Mouse (Mus musculus): ENCODE results near the gene Krtap10-4.
"Not testable (repeated sequence)": the region's sequence is repeated elsewhere in the genome, so short reads cannot be mapped to it uniquely, and the experiment has no call there.

Krtap10-4 gene

DNA sequence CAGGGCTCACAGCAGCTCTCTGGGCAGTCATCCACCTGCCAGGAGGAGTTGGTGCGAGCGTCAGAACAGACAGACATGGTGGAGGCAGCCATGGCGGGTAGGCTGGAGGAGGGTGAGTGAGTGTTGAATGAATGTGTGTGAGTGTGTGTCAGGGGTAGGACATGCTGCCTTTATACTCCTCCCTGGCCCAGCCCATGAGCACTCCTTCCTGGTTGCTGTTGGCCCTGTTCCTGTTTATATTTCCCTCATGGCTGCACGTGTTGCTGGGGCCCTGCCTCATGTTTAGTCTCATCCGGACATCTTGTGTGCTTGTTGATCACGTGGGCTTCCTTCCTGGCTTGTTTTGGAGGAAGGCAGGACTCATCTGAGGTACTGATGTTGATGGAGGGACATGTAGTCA lies at the start of gene Krtap10-4:
Gene Krtap10-4, minus strand, starts transcription at position 145 of the 400 bp plus-strand sequence.
- DNase-seq (ENCODE audit: low spot score in 2 of 2), result no peak

DNA sequence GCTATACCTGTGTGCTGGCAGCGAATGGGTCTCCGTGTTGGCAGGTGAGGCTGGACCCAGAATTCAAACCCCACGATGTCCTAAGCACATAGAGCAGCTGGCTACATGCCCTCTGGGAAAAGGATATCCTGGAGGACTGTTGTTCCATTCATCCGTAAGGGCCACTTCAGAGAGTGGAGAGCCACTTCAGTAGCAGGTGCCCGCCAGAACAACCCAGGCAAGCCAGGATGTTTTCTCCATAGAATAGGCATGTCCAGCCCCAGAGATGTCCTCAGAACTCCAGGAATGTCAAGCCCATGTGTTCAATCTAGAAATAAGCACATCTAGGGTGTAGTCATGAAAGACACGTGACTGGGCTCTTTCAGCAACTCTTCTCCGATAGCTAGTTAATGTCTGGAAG lies 42.8 kb upstream of the Krtap10-4 start:
- DNase-seq (ENCODE audit: low spot score in 2 of 2), result no peak

DNA sequence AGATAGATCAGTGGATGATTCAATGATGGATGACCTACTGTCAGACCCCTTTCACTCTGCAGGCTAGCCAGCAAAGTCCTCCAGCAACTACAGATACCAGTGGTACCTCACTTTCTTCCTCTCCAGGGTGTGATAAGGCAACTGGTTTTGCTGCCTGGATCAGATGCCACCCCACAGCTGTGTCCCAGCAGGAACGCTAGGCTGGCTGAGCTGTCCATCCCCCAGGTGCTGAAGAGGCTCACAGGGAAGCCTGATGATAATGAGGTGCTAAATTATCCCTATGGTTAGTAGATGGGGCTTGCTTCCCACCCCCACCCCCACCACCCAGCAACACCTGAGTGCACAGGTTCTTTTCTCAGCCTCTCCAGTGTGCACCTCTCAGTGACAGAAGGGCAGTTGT lies 40.7 kb upstream of the Krtap10-4 start:
- DNase-seq (ENCODE audit: low spot score in 2 of 2), result no peak

DNA sequence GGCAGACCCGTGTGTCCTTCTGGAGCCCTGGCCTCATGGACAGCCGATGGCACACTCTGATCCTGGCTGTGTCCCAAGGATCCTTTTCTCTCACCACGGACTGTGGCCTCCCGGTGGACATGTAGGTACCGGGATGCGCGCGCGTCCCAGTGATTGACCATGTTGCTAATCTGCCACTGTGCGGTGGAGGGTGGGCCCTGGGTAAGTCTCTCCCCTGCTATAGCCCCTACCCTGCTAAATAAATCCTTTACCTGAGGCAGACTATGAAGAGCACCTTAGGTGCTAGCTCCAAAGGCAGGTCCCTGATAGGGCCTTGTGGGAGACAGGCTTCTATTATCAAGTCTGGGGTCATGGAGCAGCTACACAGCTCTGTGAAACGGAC lies 37.9 kb upstream of the Krtap10-4 start:
- DNase-seq (ENCODE audit: low spot score in 2 of 2), result no peak

DNA sequence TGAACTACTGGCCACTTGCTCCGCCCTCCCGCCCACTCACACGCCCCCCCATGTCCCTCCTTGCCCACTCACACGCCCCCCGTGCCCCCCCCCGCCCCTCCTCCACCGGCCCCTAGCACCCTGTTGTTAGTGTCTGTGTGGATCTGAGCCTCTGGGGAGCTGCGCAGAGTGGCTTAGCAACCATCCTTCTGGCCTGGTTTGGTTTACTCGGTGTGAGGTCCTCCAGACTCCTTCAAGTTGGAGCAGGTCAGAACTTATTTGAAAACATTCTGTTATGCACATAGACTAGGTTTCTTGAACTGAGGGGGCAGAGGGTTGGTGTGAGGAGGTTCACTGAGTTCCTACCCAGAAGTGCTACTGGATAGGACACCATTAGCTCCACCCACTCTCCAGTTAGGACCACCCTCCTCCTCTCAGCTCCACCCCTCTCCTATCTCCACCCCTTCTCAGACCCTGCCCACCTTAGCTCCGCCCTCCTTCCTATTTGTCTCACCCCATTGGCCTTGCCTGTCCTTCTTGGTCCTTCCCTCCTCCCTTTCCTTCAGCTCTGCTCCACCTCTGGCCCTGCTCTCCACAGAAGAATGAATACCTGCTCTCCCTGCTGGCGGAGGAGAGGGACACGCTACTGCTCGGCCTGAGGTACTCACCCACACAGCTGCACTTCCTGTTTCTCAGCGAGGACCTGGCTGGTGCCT lies 37.3 kb upstream of the Krtap10-4 start:
- no peak for DNase-seq (ENCODE audit: low spot score in 2 of 2)

DNA sequence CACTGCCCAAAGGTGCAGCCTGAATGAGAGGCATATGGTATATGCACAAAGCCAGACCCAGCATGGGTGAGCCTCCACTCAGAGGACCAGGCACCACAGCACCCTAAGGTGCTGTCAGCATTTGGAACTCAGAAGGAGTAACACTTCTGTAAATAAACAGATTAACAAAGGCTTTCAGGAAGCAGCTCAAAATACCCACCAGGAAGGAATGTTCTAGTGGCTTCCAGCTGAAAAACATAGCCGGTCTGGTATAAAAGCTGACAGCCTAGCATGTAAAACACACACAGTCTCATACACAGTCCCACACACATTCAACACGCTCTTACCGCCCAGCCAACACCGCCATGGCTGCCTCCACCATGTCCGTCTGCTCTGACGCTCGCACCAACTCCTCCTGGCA lies 34.8 kb upstream of the Krtap10-4 start, which contains the start of gene Gm3285:
Gene Gm3285, plus strand, starts transcription at position 301 of the 400 bp plus-strand sequence.
- no peak for DNase-seq (ENCODE audit: low spot score in 2 of 2)

DNA sequence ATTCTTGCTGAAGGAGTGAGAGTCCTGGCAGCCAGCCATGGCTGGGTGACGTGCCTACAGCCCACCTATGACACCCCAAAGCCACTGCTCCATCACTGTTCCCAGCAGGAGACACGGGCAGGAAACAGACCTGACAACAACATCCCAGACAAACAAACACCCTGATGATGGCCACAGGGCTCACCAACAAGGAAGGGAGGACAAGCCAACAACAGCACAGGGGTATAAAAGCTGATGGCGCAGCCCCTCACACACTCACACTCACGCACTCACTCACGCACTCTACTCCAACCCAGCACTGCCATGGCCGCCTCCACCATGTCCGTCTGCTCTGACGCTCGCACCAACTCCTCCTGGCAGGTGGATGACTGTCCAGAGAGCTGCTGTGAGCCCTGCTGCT lies 25.7 kb upstream of the Krtap10-4 start, which contains the start of gene Gm10318:
Gene Gm10318, plus strand, starts transcription at position 301 of the 400 bp plus-strand sequence.
- DNase-seq (ENCODE audit: low spot score in 2 of 2), result no peak

DNA sequence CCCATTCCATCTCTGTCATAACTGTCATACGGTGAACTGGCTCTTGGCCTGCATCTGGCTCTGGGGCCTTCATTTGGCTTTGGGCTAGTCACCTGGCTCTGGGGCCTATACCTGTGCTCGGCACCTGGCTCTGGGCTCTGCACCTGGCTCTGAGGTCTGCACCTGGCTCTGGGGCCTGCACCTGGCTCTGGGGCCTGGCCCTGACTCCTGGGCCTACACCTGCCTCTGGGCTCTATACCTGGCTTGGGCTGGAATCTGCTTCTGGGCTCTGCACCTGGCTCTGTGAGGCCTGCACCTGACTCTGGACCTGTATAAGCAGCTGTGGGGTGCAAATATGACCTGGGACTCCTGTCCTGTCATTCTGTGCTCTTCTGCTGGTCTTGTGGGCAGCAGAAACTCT lies 20.6 kb upstream of the Krtap10-4 start:
- no peak for DNase-seq (ENCODE audit: low spot score in 2 of 2)

DNA sequence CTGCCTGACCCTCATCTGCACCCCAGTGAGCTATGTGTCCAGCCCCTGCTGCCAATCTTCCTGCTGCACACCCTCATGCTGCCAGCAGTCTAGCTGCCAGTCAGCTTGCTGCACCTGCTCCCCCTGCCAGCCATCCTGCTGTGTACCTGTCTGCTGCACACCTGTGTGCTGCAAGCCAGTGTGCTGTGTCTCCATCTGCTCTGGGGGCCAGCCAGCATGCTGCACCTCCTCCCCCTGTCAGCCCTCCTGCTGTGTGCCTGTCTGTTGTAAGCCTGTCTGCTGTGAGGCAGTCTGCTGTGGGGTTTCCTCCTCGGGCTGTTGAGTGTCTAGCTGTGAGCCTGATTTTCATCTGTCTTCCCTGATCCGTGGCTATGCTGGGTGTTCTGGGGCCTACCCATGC lies 20.1 kb upstream of the Krtap10-4 start:
- DNase-seq (ENCODE audit: low spot score in 2 of 2), result no peak

DNA sequence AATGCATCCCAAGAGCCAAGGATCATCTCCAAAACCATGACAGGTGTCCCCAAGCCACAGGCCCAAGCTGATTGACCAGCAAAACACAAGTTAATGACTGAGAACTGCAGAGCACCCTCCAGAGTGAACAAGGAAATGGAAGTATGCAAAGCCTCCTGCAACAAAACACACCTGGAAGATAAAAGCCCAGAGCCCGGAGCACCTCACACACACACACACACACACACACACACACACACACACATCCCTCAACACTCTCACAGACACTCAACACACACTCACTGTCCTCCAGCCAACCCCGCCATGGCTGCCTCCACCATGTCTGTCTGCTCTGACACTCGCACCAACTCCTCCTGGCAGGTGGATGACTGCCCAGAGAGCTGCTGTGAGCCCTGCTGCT lies 19.6 kb upstream of the Krtap10-4 start, which contains the start of gene Gm36176:
Gene Gm36176, plus strand, starts transcription at position 301 of the 400 bp plus-strand sequence.
- no peak for DNase-seq (ENCODE audit: low spot score in 2 of 2)

DNA sequence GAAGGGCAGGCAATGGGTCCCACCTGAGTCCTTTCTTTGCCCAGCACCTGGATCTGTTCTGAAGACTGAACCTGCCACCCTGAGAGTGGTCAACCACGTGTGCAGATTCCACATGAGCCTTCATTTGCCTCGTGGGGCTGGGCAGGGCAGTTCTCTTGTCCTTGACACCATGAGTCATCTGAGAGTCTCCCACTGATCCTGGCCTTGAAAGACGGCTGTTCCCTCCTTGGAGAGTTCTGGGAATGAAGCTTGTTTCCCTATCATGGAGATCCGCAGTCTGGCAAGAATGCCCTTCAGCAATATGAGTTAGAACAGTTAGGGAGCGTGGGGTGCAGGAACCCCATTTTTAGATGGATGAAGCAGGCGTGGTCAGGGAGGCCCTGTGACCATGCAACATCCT lies 12.1 kb upstream of the Krtap10-4 start:
- DNase-seq (ENCODE audit: low spot score in 2 of 2), result no peak

DNA sequence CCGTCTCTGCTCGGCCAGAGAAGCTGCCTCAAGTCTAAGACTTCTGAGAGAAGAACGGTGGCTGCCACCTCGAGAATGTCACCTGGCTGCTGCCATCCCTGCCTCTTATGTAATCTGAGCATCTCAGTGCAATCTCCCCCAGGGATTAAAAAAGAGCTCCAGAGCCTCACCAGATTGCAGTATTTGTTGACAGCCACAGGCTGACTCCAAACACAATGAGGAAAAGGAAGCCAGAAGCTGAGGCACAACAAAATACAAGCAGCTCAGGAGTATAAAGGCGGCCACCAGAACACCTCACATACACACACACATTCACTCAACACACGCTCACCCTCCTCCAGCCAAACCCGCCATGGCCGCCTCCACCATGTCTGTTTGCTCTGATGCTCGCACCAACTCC lies 8.8 kb upstream of the Krtap10-4 start, which contains the start of gene Krtap10-10:
Gene Krtap10-10, plus strand, starts transcription at position 301 of the 400 bp plus-strand sequence.
- DNase-seq (ENCODE audit: low spot score in 2 of 2), result no peak

DNA sequence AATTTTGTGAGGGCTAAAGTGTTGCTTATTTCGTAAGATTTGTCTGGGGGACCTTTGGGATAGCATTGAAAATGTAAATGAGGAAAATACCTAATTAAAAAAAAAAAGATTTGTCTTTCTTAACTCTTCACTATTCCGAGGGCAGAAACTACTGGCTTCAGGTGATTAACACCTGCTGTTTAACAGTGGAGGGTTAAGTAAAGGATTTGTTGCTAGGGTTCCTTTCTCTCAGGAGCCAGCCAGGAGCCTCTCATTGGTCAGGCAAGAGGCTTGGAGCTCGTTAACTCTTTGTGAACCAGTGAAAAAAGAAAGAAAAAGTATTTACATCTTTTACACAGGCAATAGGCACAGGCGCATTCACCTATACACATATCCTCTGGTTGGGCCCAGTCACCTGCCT lies 7.7 kb downstream of the Krtap10-4 start:
- no peak for DNase-seq (ENCODE audit: low spot score in 2 of 2)

DNA sequence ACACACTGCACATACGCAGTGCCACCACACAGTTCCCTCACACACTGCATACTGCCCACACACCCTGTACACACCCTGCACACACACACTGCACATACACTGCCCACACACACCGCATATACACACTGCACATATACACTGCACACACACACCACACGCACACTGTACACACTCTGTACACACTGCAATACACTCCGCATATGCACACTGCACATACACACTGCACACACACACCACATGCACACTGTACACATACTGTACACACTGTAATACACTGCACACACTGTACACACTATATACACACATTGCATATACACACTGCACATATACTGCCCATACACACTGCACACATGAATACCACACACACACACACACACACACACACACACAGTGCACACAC lies 8.4 kb downstream of the Krtap10-4 start:
- DNase-seq (ENCODE audit: low spot score in 2 of 2), result no peak

DNA sequence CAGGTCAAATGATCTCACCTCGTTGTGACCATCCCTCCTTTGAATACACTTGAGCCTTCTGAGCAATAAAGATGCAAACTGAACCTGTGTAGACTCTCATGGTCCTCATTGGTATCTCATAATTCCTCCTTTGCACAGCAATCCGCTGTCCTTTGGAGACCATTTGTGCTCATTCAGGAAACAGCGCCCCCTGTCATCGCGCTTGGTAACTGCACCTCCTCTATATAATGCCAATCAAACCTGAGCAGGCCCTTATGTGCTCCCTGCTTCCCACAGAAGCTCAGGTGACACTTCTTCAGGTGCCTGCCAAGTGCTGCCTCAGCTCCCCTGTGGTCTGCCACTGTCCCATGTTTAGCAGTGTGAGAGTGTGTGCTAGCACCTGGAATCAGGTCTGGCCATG lies 11.4 kb downstream of the Krtap10-4 start:
- no peak for DNase-seq (ENCODE audit: low spot score in 2 of 2)

DNA sequence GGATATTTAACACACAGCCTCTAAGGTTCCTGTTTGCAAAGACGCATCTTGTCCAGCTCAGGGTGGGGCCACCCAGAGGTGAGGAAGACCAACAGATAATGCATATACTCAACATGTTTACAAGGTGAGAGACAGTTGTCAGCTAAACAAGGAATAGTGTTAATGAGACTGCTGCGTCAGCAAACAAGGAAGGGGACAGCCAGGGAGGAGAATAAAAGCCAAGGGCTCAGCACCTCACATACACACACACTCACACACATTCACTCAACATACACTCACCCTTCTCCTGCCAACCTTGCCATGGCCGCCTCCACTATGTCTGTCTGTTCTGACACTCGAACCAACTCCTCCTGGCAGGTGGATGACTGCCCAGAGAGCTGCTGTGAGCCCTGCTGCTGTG lies 12.5 kb downstream of the Krtap10-4 start, which contains the start of gene Gm2696:
Gene Gm2696, plus strand, starts transcription at position 301 of the 400 bp plus-strand sequence.
- DNase-seq (ENCODE audit: low spot score in 2 of 2), result no peak

DNA sequence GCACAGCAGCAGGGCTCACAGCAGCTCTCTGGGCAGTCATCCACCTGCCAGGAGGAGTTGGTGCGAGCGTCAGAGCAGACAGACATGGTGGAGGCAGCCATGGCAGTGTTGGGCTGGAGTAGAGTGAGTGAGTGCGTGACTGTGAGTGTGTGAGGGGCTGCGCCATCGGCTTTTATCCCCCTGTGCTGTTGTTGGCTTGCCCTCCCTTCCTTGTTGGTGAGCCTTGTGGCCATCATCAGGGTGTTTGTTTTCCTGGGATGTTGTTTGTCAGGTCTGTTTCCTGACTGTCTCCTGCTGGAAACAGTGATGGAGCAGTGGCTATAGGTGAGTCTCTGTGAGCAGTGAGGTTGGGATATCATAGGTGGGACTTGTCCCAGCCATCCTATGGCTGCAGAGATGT lies 15.2 kb downstream of the Krtap10-4 start, which contains the start of gene Gm9507:
Gene Gm9507, minus strand, starts transcription at position 101 of the 400 bp plus-strand sequence.
- DNase-seq (ENCODE audit: low spot score in 2 of 2), result no peak

DNA sequence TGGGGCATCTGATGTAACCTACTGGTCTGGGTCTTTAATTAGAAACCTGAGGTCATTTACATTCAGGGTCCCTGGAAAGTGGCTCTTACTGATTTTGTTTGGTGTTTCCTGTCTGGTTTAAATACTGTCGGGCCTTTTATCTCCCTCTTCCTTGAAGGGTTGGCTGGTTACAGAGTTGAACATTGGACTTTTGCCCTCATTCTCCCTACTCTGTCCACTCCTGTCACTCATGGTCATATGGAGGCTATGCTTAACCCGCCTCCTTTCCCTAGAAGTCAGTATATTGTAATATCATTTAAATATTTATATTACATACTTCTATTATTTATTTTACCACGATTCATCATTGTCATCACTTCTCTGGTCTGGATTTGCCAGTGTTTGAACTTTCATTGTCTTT lies 22.8 kb downstream of the Krtap10-4 start:
- no peak for DNase-seq (ENCODE audit: low spot score in 2 of 2)

DNA sequence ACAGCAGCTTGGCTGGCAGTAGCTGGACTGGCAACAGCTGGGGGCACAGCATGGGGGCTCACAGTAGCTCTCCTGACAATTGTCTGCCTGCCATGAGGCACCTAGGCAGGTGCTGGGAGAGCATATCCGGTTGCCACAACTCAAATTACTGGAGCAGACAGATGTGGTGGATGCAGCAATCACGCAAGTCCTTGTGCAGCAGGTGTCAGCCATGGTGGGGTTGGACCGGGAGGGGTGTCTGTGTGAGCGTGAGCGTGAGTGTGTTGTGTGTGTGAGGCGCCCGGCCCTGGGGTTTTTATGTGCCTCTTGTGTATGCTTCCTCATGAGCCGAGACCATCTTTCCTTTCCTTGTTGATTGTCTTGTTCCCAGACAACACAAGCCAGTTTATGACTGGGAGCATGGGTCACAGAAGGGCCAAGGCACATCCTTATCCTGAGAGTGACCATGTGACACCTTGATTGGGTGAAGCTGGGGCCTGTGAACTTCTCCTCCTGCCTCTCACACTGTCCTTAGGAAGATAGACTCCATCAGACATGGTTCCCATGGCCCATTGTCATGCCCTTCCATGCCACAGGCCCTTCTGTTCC lies 27.9 kb downstream of the Krtap10-4 start, which contains the start of gene Gm19668:
Gene Gm19668, minus strand, starts transcription at position 213 of the 588 bp plus-strand sequence.
- no peak for DNase-seq (ENCODE audit: low spot score in 2 of 2)

DNA sequence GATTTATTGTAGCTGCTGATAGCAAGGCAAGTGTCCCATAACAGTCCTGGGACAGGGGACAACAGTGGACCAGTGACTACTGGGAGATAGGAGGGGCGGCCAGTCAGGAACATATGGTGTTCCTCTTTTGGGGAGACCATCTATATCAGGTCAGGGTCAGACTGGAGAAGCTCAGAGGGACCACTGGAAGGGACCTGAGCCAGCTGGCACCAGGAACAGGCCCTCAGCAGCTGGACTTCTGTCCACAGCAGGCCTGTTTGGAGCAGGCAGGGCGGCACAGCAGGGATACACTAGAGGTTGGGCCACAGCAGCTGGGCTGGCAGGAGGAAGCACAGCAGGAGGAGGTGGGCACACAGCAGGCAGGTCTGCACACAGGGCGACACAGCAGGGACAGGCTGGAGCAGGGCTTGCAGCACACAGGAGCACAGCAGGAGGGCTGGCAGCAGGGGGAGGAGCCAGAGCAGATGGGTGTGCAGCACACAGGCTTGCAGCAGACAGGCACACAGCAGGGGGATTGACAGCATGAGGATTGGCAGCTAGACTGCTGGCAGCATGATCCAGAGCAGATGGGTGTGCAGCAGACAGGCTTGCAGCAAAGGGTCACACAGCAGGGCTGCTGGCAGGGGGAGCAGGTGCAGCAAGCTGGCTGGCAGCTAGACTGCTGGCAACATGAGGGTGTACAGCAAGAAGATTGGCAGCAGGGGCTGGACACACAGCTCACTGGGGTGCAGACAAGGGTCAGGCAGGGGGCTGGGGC lies 28.6 kb downstream of the Krtap10-4 start:
- not testable (repeated sequence) for DNase-seq (ENCODE audit: low spot score in 2 of 2)

DNA sequence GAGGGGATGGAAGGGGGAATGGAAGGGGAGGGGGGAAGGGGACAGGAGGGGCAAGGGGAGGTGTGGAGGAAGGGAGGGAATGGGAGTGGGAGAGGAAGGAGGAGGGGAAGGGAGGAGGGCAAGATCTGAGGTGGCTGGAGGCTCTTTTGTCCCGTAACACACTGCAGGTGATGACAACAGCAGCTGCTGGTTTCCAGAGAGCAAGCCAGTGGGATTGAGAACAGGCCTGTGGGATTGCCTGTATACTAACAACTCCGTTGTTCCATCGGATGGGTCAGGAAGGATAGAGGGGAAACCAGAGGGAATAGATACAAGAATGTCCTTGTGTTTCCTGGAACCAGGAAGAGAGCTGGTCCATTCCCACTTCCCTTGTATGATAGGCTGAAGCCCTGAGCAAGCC lies 29.2 kb downstream of the Krtap10-4 start:
- DNase-seq (ENCODE audit: low spot score in 2 of 2), result no peak

DNA sequence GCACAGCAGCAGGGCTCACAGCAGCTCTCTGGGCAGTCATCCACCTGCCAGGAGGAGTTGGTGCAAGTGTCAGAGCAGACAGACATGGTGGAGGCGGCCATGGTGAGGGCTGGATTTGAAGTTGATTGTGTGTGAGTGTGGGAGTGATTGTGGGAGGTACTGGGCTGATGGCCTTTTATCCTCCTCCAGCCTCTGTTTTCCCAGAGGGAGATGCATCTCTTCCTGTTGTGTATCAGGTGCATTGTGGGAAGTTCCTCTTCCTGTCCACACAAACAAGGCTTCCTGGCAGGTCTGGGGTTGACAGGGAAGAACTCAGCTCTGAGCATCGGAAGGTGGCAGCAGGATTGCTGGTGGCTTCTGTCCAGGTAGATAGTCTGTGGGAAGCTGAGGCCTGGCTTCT lies 31.9 kb downstream of the Krtap10-4 start, which contains the start of gene Gm9639:
Gene Gm9639, minus strand, starts transcription at position 101 of the 400 bp plus-strand sequence.
- DNase-seq (ENCODE audit: low spot score in 2 of 2), result no peak

All from frontal cortex, postnatal 10 days (tissue).